Mouse (Mus musculus) olfactory bulb, adult 2 months (tissue): ENCODE data around the gene Tmem189.

Experiments used
- CTCF ChIP-seq: fragments of 200-500 bp; IDR thresholded peaks from 2 replicates; pipeline ENCODE4 v1.5.1; 2012; ENCODE audit warnings: low read depth, mild to moderate bottlenecking, low read length, moderate library complexity; ENCODE audit not compliant: insufficient read depth
- POLR2A ChIP-seq: fragments of 200-500 bp; IDR thresholded peaks from 2 replicates; pipeline ENCODE4 v1.6.1; 2012; ENCODE audit warnings: mild to moderate bottlenecking, low read depth, low read length, moderate library complexity; ENCODE audit not compliant: insufficient read depth

DNA sequence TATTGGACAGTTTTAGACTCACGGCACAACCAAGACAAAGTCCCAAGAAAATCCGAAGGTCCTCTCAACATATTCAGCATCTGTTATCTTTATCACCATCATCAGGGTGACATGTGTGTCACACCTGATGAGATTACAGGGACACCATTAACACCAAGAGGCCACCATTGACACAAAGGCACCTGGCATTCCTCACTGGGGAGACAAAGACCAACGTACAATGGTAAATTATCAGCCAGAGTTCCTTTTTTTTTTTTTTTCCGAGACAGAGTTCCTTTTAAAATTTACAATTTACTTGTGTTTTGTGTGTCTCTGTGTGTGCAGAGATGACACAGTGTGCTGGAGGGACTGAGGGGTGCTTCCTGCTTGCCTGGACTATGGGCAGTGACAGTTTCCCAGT lies 20.2 kb downstream of the Tmem189 start:
- TF ChIP-seq CTCF (no peak), POLR2A (no peak)
